Mouse (Mus musculus) lung, embryonic 15.5 days (tissue): ENCODE measurements around the gene Slc6a3. TPM values are rescaled to one million over a fixed set of nuclear protein-coding genes. Genes with fewer than 3 reads are reported as not detected.

Experiments
- polyA plus RNA-seq: library from polyadenylated mRNA; unstranded; fragments of >200 nt; fragmentation: Nextera tagmentation; extraction: Ambion mirVana; gene quantifications from 2 replicates; pipeline ENCODE4 v1.2.1, GENCODE M21; 2015

The Slc6a3 gene
- polyA plus RNA-seq, 1 experiment from 2014 or later: 0.06 TPM

Other genes starting within 250 kb of the Slc6a3 start
- 130 and 131 TPM in 2 replicates for gene Mrpl36, start 208.2 kb upstream of the Slc6a3 start, polyA plus RNA-seq
- gene Ndufs6, start 208.2 kb upstream of the Slc6a3 start, polyA plus RNA-seq: 376 and 415 TPM in 2 replicates
- 86.3 and 99.2 TPM in 2 replicates for gene Lpcat1, start 69.5 kb upstream of the Slc6a3 start, polyA plus RNA-seq
- 113 and 118 TPM in 2 replicates for gene Clptm1l, start 67.3 kb downstream of the Slc6a3 start, polyA plus RNA-seq
- 3.2 and 4.6 TPM in 2 replicates for gene Tert, start 90.2 kb downstream of the Slc6a3 start, polyA plus RNA-seq
- gene Slc6a18, start 141.3 kb downstream of the Slc6a3 start, polyA plus RNA-seq: not detected in 2 replicates
- gene Slc6a19, start 168.1 kb downstream of the Slc6a3 start, polyA plus RNA-seq: not detected in 2 replicates
- 15.7 and 16.7 TPM in 2 replicates for gene Slc12a7, start 196.3 kb downstream of the Slc6a3 start, polyA plus RNA-seq